Mouse (Mus musculus): ENCODE results near the gene Tbc1d7. TPM values are rescaled to one million over a fixed set of nuclear protein-coding genes. Genes with fewer than 3 reads are reported as not detected.

Tbc1d7 gene
- polyA plus RNA-seq, 1 experiment from 2014 or later, result 67.1 TPM

- no peaks in the 10 kb centered on the region for H3K27me3 ChIP-seq
- no peaks in the 10 kb centered on the region for H3K9me3 ChIP-seq
- peak overlapping the region; percentile 84; the same call in 1 of the 2 replicates for H3K9ac ChIP-seq (replicated peaks)
- 0 out of 2 replicates have a peak overlapping the region, but pooled peaks have one; percentile 29 for H3K27ac ChIP-seq
- H3K36me3 ChIP-seq, result peaks cover 17% of the 10 kb centered on the region
- H3K4me2 ChIP-seq, result peak overlapping the region; percentile 68
- ATAC-seq (ENCODE audit: insufficient number of reproducible peaks, insufficient read depth, low FRiP score, low TSS enrichment, low read depth), result no peak
- peaks cover 7% of the 10 kb centered on the region; the same call in 1 of the 2 replicates for H3K4me1 ChIP-seq (replicated peaks)
- H3K4me3 ChIP-seq (replicated peaks), result peak overlapping the region; percentile 70
- 37% methylated on average over 14 of the region's 14 CpGs for WGBS
Measured at GRCm38 (mm10) chr13:43172036-43172713, 874 bp upstream of the Tbc1d7 start.

DNA sequence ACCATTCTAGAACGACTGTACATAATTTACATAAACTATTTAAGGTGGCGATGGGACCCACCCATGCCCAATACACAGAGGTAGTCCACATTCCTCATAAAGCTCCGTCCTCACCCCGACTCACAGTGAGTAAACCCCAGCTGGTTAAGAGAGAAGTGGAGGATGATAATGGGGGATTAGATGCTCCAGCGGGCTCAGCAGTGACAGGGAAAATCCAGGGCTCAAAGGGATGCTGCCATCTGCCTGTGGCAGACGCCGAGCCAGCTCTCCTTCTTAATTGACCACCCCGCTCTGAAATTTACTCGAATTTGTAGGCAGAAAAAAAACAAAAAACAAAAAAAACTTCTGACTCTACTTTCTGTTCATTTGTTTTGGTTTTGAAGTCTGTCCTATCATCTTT, 3.6 kb downstream of the Tbc1d7 start:
- no peak overlapping the region for H3K27ac ChIP-seq
- ATAC-seq (ENCODE audit: insufficient number of reproducible peaks, insufficient read depth, low FRiP score, low TSS enrichment, low read depth), result no peak
- H3K4me3 ChIP-seq (replicated peaks), result no peak overlapping the region
- peaks cover 53% of the 10 kb centered on the region for H3K36me3 ChIP-seq
- no peaks in the 10 kb centered on the region for H3K27me3 ChIP-seq
- 82% methylated on average over 9 of the region's 9 CpGs for WGBS
- H3K9ac ChIP-seq (replicated peaks), result no peak overlapping the region
- peaks cover 7% of the 10 kb centered on the region; the same call in 1 of the 2 replicates for H3K4me1 ChIP-seq (replicated peaks)
- H3K4me2 ChIP-seq, result no peak overlapping the region
- no peaks in the 10 kb centered on the region for H3K9me3 ChIP-seq

GRCm38 (mm10) chr13:43159429-43159828, 11.9 kb downstream of the Tbc1d7 start:
- ATAC-seq (ENCODE audit: insufficient number of reproducible peaks, insufficient read depth, low FRiP score, low TSS enrichment, low read depth), result 0 out of 2 replicates have a peak, but pooled peaks have one; percentile 67
- H3K4me2 ChIP-seq, result no peak overlapping the region
- WGBS, result 45% methylated on average over 3 of the region's 3 CpGs
- H3K4me1 ChIP-seq (replicated peaks), result peaks cover 23% of the 10 kb centered on the region
- H3K27me3 ChIP-seq, result no peaks in the 10 kb centered on the region
- no peaks in the 10 kb centered on the region for H3K9me3 ChIP-seq
- peaks cover 41% of the 10 kb centered on the region for H3K36me3 ChIP-seq
- H3K4me3 ChIP-seq (replicated peaks), result no peak overlapping the region
- H3K9ac ChIP-seq (replicated peaks), result no peak overlapping the region
- H3K27ac ChIP-seq, result peak overlapping the region; percentile 75; the same call in 1 of the 2 replicates

GRCm38 (mm10) chr13:43158281-43158680, 13.0 kb downstream of the Tbc1d7 start:
- no peak for ATAC-seq (ENCODE audit: insufficient number of reproducible peaks, insufficient read depth, low FRiP score, low TSS enrichment, low read depth)
- 23% methylated on average over 5 of the region's 5 CpGs for WGBS
- Histone ChIP-seq H3K27ac (peak overlapping the region; percentile 75), H3K9ac (replicated peaks) (no peak overlapping the region), H3K4me3 (replicated peaks) (no peak overlapping the region), H3K4me1 (replicated peaks) (peaks cover 23% of the 10 kb centered on the region), H3K4me2 (no peak overlapping the region), H3K27me3 (no peaks in the 10 kb centered on the region), H3K36me3 (peaks cover 41% of the 10 kb centered on the region), H3K9me3 (no peaks in the 10 kb centered on the region)

DNA sequence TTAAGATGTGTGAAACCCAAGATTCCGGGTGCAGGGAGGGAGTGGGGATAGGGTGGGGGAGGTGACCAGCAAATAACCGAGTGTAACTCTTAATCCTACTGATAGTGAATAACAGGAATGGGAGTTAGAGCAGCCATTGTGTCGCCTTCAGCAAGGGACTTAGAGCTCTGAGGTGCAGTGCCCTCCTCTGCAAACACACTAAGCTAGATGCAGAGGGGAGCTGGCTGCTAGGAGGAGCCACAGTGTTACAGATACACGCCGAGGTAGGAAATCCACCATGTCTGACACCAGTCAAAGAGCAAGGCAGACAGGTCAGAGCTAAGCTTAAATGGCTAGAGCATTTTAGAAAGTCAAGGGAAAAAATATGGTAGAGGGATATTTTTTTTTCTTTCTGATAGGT, 13.9 kb downstream of the Tbc1d7 start:
- Histone ChIP-seq H3K4me1 (replicated peaks) (peaks cover 23% of the 10 kb centered on the region), H3K27ac (peak overlapping the region; percentile 75; the same call in 1 of the 2 replicates), H3K4me3 (replicated peaks) (no peak overlapping the region), H3K36me3 (peaks cover 44% of the 10 kb centered on the region), H3K9me3 (no peaks in the 10 kb centered on the region), H3K27me3 (no peaks in the 10 kb centered on the region), H3K9ac (replicated peaks) (no peak overlapping the region), H3K4me2 (no peak overlapping the region)
- WGBS, result 50% methylated on average over 5 of the region's 5 CpGs
- no peak for ATAC-seq (ENCODE audit: insufficient number of reproducible peaks, insufficient read depth, low FRiP score, low TSS enrichment, low read depth)

DNA sequence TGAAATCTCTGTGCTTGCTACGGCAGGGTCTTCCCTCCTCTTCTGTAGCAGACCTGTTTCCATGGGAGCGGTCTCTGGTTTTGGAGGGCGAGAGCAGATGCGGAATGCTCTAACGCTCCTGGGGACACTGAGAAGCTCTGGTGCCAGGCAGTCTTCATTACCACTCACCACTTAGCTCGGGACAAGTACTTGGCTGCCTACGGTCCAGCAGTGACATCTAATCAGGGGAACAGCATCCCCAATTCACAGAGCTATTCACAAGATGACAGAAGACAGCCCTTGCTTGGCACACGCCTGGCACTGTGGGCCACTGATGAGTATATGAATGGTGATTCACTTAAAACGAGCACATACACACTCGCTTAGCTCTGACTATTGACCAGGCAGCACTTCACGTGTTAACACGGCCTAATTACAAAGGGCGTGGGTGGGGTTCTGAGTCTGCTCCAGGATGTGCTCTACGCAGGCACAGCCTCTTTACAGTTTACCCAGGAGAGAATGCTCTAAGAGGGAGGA, 19.2 kb downstream of the Tbc1d7 start:
- H3K27me3 ChIP-seq, result no peaks in the 10 kb centered on the region
- no peak overlapping the region for H3K9ac ChIP-seq (replicated peaks)
- ATAC-seq (ENCODE audit: insufficient number of reproducible peaks, insufficient read depth, low FRiP score, low TSS enrichment, low read depth), result no peak
- no peaks in the 10 kb centered on the region for H3K9me3 ChIP-seq
- peaks cover 54% of the 10 kb centered on the region for H3K36me3 ChIP-seq
- H3K4me3 ChIP-seq (replicated peaks), result no peak overlapping the region
- no peak overlapping the region for H3K27ac ChIP-seq
- H3K4me2 ChIP-seq, result no peak overlapping the region
- peaks cover 7% of the 10 kb centered on the region for H3K4me1 ChIP-seq (replicated peaks)
- WGBS, result 90% methylated on average over 14 of the region's 14 CpGs

GRCm38 (mm10) chr13:43149661-43150060, 21.6 kb downstream of the Tbc1d7 start:
- Histone ChIP-seq H3K4me2 (no peak overlapping the region), H3K9ac (replicated peaks) (no peak overlapping the region), H3K36me3 (peaks cover 44% of the 10 kb centered on the region), H3K4me1 (replicated peaks) (peaks cover 5% of the 10 kb centered on the region), H3K27me3 (no peaks in the 10 kb centered on the region), H3K9me3 (no peaks in the 10 kb centered on the region), H3K4me3 (replicated peaks) (no peak overlapping the region), H3K27ac (peak overlapping the region; percentile 35; the same call in 1 of the 2 replicates)
- 69% methylated on average over 3 of the region's 3 CpGs for WGBS
- no peak for ATAC-seq (ENCODE audit: insufficient number of reproducible peaks, insufficient read depth, low FRiP score, low TSS enrichment, low read depth)

GRCm38 (mm10) chr13:43148692-43149091, 22.6 kb downstream of the Tbc1d7 start:
- peaks cover 5% of the 10 kb centered on the region for H3K4me1 ChIP-seq (replicated peaks)
- H3K4me3 ChIP-seq (replicated peaks), result no peak overlapping the region
- no peak for ATAC-seq (ENCODE audit: insufficient number of reproducible peaks, insufficient read depth, low FRiP score, low TSS enrichment, low read depth)
- no peak overlapping the region for H3K9ac ChIP-seq (replicated peaks)
- H3K9me3 ChIP-seq, result no peaks in the 10 kb centered on the region
- no peaks in the 10 kb centered on the region for H3K27me3 ChIP-seq
- WGBS, result 53% methylated on average over 4 of the region's 4 CpGs
- peaks cover 35% of the 10 kb centered on the region for H3K36me3 ChIP-seq
- H3K27ac ChIP-seq, result no peak overlapping the region
- no peak overlapping the region for H3K4me2 ChIP-seq

- Histone ChIP-seq H3K9ac (replicated peaks) (no peak overlapping the region), H3K4me3 (replicated peaks) (no peak overlapping the region), H3K36me3 (peaks cover 15% of the 10 kb centered on the region), H3K27ac (no peak overlapping the region), H3K4me2 (no peak overlapping the region), H3K4me1 (replicated peaks) (peaks cover 5% of the 10 kb centered on the region), H3K27me3 (no peaks in the 10 kb centered on the region), H3K9me3 (no peaks in the 10 kb centered on the region)
- ATAC-seq (ENCODE audit: insufficient number of reproducible peaks, insufficient read depth, low FRiP score, low TSS enrichment, low read depth), result no peak
- 29% methylated on average over 8 of the region's 8 CpGs for WGBS
Measured at GRCm38 (mm10) chr13:43146515-43147258, 24.6 kb downstream of the Tbc1d7 start.

GRCm38 (mm10) chr13:43144720-43145418, 26.4 kb downstream of the Tbc1d7 start:
- WGBS, result 75% methylated on average over 7 of the region's 7 CpGs
- Histone ChIP-seq H3K4me2 (no peak overlapping the region), H3K9ac (replicated peaks) (no peak overlapping the region), H3K36me3 (no peaks in the 10 kb centered on the region), H3K27me3 (no peaks in the 10 kb centered on the region), H3K9me3 (no peaks in the 10 kb centered on the region), H3K27ac (no peak overlapping the region), H3K4me1 (replicated peaks) (peaks cover 5% of the 10 kb centered on the region), H3K4me3 (replicated peaks) (no peak overlapping the region)
- no peak for ATAC-seq (ENCODE audit: insufficient number of reproducible peaks, insufficient read depth, low FRiP score, low TSS enrichment, low read depth)

DNA sequence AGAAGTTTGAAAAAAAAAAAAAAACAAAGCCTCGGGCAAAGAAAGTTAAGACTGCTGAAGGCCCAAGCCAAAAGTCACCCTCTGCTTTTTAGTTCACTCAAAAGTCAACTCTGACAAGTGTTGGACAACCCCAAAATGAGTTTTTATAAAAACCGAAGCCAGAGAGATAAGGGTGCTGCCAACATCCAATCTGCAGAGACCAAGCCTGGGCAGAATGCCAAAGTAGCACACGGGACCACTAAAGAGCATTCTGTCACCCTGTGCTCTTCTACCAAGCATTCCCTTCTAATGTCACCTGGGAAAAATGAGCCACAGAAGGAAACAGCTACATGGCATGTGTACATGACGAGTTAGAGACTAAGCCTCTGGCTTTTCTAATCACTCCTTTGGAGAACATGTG, 36.8 kb downstream of the Tbc1d7 start:
- Histone ChIP-seq H3K4me2 (no peak overlapping the region), H3K27ac (no peak overlapping the region), H3K9ac (replicated peaks) (no peak overlapping the region), H3K4me3 (replicated peaks) (no peak overlapping the region), H3K9me3 (no peaks in the 10 kb centered on the region), H3K27me3 (no peaks in the 10 kb centered on the region), H3K4me1 (replicated peaks) (peaks cover 10% of the 10 kb centered on the region), H3K36me3 (no peaks in the 10 kb centered on the region)
- no peak for ATAC-seq (ENCODE audit: insufficient number of reproducible peaks, insufficient read depth, low FRiP score, low TSS enrichment, low read depth)
- 78% methylated on average over 4 of the region's 4 CpGs for WGBS

Measured in limb, embryonic 12.5 days (tissue).